Mouse (Mus musculus) gonadal fat pad, adult 2 months (tissue): ENCODE measurements around the gene Mpv17. TPM values are rescaled to one million over a fixed set of nuclear protein-coding genes. Genes with fewer than 3 reads are reported as not detected.

ENCODE experiments used
- DNase-seq: peaks from one replicate; pipeline ENCODE4 v3.0.0-alpha.2; 2012; ENCODE audit warnings: low read depth
- polyA plus RNA-seq: library from polyadenylated mRNA; depleted of rRNA; stranded (reverse); fragments of >200 nt; gene quantifications from 2 replicates; pipeline ENCODE4 v1.2.3, GENCODE M21; 2012; rRNA removed

Mpv17 gene
- polyA plus RNA-seq: 94.2 and 136 TPM in 2 replicates

- DNase-seq: peak; percentile 75
These were observed at the start of gene Mpv17 for GRCm38 (mm10) chr5:31154152-31154553. Mpv17 (minus strand) TSS chr5:31154251.

GRCm38 (mm10) chr5:31202933-31203332, 48.9 kb upstream of the Mpv17 start:
- DNase-seq: no peak

GRCm38 (mm10) chr5:31201742-31202590, 47.9 kb upstream of the Mpv17 start, which contains the start of gene Zfp513:
Zfp513 (minus strand) TSS chr5:31202303.
- DNase-seq: peak; percentile 86

- DNase-seq: no peak
These were observed 47.1 kb upstream of the Mpv17 start for GRCm38 (mm10) chr5:31201042-31201741.

GRCm38 (mm10) chr5:31200327-31200768, 46.3 kb upstream of the Mpv17 start:
- DNase-seq: no peak

- DNase-seq: no peak
These were observed 45.8 kb upstream of the Mpv17 start for GRCm38 (mm10) chr5:31199893-31200292.

- DNase-seq: no peak
These were observed 45.4 kb upstream of the Mpv17 start for GRCm38 (mm10) chr5:31199321-31199892.

GRCm38 (mm10) chr5:31198616-31199320, 44.7 kb upstream of the Mpv17 start:
- DNase-seq: no peak

GRCm38 (mm10) chr5:31198170-31198569, 44.1 kb upstream of the Mpv17 start:
- DNase-seq: no peak

- no peak for DNase-seq
These were observed 43.0 kb upstream of the Mpv17 start for GRCm38 (mm10) chr5:31197072-31197471.

GRCm38 (mm10) chr5:31196207-31196606, 42.2 kb upstream of the Mpv17 start:
- no peak for DNase-seq

- DNase-seq: no peak
These were observed 41.6 kb upstream of the Mpv17 start for GRCm38 (mm10) chr5:31195671-31196070.

GRCm38 (mm10) chr5:31194486-31195485, 40.7 kb upstream of the Mpv17 start:
- no peak for DNase-seq

- no peak for DNase-seq
These were observed 39.7 kb upstream of the Mpv17 start for GRCm38 (mm10) chr5:31193631-31194281.

- peak; percentile 92 for DNase-seq
These were observed 39.0 kb upstream of the Mpv17 start, which contains the start of the genes Snx17 and Eif2b4 for GRCm38 (mm10) chr5:31192939-31193630. Snx17 (plus strand) TSS chr5:31193227. Eif2b4 (minus strand) TSS chr5:31193430.

GRCm38 (mm10) chr5:31192045-31192938, 38.2 kb upstream of the Mpv17 start:
- DNase-seq: no peak

GRCm38 (mm10) chr5:31190201-31190600, 36.1 kb upstream of the Mpv17 start:
- DNase-seq: no peak

GRCm38 (mm10) chr5:31188223-31188840, 34.3 kb upstream of the Mpv17 start:
- DNase-seq: no peak
